Mouse (Mus musculus) adrenal gland, postnatal 36 days (tissue): ENCODE results near the gene Gm49384. TPM values are rescaled to one million over a fixed set of nuclear protein-coding genes. Genes with fewer than 3 reads are reported as not detected.

Experiments
- DNase-seq, 2 experiments: peaks; one replicate each; pipeline ENCODE4 v3.0.0; 2021; ENCODE audit warnings: mixed read lengths in 1 of 2
- total RNA-seq, 2 experiments: library from RNA; stranded (reverse); gene quantifications; 2 replicates each; pipeline ENCODE4 v1.2.3; 2021

Gm49384 gene
- total RNA-seq, 2 experiments from 2014 or later = 4.8 to 5.7 TPM

DNA sequence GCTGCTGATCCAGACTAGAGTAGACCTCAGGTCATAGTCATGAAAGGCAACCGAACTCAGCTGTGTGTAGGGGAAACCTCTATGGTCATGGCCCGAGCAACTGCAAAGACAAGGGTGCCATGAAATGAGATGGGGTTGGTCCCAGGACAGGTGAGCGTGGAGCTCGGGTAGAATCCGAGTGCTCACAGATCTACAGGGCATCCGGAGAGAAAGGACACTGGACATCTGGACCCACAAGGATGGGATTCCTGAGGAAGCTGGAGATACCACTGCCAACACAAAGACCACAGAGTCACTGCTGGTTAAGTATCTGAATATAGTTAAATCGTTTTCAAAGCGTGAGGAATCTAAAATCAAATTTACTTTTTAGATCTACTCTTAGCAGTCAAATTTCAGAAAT lies 3.3 kb upstream of the Gm49384 start:
- DNase-seq = no peak

DNA sequence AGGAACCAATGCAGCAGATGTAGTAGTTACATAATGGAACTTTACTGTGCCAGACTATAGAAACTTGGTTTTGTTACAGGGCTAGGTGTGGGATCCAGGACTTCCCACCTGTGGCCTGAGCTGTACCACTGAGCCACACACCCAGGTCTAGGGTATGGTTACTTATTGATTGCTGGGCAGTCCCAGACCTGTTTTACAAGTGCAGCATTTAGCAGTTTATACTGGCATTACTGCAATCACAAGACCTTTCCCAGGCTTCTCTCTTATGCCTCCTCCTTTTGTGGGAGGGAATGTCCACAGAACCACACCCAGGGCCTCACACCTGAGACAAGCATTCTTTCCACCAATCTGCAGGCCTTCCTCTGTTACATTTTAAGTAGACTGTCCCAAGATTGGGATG lies 5.1 kb downstream of the Gm49384 start:
- DNase-seq = no peak

DNA sequence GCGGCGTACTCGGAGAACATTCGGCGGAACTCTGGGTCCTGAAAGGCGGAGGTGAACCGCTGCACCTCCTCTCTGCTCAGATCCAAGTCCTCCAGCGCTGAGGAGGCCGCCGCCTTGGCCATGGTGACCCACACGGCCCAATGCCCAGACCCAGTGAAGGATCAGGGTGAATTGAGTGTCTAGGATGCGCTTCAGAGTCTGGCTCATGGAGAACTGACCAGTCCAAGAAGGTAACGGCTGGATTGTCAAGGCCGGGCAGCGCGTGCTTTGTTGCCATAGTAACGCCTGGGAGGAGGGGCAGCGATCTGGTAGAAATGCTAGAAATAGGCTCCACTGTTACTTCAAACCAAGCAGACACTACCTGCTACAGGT lies 5.9 kb downstream of the Gm49384 start, which contains the start of gene Dnaaf2:
TSS of gene Dnaaf2 (minus strand) at position 266 of the 372 bp plus-strand sequence.
- DNase-seq = peak; percentile 89

DNA sequence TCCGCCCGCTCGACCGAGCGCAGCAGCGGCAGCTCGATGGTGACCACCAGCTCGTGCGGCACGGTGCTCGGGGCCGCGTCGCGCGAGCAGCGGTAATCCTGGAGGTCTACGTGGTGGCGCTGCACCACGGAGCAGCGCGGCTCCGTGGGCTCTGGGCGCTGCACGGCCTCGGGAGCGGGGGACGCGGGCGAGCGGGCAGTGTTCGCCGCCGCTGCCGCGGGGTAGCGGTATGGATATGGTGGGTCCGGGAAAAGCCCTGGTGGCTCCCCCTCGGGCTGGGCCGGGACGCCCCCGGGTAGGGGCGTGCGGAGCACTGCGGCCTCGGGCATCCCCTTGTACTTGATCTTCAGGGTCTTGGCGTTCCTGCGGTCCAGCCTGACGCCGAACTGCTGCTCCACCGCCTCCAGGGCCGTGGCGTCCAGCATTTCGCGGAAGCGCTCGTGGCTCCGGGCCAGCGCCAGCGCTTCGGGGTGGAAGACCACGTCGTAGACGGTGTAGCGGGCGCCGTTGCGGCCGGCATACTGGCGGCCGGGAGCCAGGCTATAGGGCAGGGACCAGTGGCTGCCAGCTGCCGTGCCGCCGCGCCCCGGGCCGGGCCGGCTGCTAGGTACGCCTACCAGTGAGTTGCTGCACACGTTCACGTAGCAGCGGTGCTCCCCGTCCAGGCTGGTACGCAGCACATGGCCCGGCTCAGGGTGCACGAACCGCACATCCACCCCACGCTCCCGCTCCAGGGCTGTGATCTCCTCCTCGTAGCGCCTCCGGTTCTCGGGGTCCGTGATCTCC lies 6.5 kb downstream of the Gm49384 start:
- peak; percentile 68 to 78 for DNase-seq

DNA sequence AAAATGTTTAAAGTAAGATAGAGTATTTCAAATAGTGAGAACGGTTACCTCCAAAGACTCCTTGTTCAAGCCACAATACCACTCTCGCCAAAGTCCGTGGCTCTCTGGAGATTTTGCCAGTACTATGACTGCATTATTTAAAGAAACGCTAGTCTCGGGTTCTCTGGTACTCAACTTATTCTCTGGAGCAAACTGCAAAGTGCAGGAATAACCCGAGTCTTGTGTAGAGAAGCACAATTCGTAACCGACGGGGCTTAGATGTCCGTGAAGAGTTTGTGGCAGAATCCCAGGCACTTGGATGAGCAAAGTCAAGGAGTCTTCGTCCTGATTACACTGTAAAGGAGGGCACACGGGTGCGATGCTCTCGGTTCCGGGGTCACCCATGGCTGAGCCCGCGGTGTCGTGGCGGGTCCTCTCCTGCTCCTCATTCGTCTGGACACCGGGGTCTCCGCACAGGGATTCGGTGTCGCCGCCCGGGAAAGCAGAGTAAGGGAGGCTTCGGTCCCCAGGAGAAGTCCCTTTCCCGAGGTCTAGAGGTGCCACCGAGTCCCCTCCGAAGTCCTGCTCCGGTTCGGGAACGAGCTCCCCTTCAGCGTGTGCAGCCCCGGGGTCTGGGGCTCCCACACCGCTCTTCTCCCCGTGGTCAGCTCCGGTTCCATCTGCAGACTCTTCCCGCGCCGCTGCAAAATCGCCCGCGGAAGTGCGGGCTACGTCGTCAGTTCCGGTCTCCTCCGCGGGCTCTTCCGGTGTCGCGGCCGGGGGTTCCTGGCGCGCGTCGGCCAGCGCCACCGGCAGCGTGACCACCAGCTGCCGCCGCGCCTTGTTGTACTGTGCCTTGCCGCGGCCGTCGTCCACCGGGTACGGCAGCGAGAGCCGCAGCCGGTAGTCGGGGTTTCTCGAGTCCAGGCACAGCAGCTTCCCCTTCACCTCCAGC lies 7.4 kb downstream of the Gm49384 start, which contains the start of gene Gm49383:
TSS of gene Gm49383 (minus strand) at position 661 of the 934 bp plus-strand sequence.
- peak; percentile 75 to 85 for DNase-seq

DNA sequence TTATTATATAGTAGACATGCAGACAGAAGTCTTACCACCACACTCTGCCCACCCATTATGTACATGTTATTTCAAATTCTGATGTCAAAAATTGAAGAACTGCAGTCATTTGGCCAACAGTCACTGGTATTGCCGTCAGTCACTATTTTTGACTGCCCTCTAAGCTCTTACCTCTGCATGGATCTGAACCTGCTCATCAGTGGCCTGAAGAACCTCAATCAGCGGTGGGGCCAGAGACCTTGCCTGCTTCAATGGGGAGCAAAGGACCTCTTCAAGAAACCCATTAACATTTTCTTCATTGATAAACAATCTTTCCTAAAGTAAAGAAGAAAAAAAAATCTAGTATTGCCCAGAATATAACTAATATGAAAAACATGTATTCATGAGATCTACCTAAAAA lies 11.4 kb downstream of the Gm49384 start:
- no peak for DNase-seq

DNA sequence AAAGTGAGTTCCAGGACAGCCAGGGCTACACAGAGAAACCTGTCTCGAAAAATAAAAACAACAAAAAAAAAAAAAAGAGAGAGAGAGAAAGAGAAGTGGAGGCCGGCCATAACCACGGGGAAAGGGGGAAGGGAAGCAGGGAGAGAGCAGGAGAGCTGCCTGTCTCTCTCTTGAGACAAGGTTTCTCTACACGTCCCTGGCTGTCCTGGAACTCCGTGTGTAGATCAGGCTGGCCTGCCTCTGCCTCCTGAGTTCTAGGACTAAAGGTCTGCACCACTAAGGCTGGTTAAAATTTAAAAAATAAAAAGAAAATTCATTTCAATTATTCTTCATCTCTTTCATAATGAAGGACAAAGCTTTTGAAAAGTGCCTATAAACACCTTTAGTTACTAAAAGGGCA lies 12.7 kb downstream of the Gm49384 start:
- no peak for DNase-seq

DNA sequence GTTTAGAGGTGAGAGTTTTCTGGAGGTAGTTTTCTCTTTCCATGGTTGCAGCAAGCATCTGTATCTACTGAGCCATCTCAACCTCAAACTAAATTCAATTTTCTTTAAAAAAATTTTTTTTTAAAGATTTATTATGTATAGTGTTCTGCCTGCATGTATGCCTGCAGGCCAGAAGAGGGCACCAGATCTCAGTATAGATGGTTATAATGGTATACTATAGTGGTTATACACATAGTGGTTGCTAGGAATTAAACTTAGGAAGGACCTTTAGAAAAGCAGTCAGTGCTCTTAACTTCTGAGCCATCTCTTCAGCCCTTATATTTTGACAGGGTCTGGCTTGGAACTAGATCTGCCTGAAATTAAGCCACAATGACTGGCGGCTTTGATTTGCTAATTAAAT lies 13.5 kb downstream of the Gm49384 start:
- peak in 1 of 2 experiments; percentile 26 for DNase-seq

DNA sequence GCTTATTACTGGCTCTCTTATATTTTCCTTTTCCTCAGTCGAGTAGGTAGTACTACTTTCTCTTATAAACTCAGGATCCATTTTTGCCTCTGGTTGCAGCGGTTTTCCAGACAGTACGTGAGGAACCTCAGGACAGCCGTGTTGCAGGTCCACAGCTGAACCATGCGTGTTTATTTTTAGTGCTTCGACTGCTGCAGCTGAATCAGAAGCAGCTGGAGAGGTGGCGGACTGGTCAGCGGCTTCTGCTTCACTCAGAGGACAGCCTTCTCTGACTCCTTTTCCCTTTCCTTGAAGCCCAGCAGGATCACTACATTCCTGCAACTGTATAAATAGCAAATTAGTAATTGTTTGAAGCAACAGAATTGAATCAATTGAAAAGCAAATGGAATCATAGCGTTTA lies 14.0 kb downstream of the Gm49384 start:
- DNase-seq = no peak

DNA sequence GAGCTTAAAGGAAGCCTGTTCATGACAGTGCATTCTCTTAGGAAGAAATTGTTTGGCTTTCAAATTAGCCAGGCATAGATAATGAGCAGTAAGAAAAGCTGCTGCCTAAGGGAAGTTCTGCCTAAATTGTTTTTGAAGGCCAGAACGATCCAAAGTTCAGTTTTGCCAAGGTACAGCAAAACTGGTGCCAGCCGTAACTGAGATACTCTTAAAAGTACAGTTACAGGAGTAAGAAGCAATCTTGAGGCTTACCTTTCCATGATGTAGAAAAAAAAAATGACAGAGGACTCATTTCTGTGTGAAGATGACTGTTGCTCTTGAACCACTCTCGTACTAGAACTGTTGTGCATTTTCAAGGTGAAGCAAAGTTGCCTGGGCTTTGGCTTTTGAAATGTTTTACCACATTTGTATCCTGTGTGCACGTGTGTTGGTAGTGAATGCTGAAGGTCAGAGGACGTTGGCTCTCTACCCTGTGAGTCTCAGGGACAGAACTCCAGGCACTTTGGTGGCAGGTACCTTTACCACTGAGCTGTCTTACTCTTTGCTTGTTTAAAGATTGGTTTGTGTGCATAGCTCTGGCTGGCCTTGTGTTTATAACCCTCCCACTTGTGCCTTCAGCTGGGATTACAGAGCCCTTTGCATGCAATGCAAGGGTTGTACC lies 17.1 kb downstream of the Gm49384 start:
- peak in 1 of 2 experiments; percentile 46 for DNase-seq

DNA sequence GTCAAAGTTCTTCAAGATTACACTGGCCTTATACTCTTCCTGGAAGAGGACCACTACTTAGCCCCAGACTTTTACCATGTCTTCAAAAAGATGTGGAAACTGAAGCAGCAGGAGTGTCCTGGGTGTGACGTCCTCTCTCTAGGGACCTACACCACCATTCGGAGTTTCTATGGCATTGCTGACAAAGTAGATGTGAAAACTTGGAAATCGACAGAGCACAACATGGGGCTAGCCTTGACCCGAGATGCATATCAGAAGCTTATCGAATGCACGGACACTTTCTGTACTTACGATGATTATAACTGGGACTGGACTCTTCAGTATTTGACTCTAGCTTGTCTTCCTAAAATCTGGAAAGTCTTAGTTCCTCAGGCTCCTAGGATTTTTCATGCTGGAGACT lies 18.7 kb downstream of the Gm49384 start:
- no peak for DNase-seq

DNA sequence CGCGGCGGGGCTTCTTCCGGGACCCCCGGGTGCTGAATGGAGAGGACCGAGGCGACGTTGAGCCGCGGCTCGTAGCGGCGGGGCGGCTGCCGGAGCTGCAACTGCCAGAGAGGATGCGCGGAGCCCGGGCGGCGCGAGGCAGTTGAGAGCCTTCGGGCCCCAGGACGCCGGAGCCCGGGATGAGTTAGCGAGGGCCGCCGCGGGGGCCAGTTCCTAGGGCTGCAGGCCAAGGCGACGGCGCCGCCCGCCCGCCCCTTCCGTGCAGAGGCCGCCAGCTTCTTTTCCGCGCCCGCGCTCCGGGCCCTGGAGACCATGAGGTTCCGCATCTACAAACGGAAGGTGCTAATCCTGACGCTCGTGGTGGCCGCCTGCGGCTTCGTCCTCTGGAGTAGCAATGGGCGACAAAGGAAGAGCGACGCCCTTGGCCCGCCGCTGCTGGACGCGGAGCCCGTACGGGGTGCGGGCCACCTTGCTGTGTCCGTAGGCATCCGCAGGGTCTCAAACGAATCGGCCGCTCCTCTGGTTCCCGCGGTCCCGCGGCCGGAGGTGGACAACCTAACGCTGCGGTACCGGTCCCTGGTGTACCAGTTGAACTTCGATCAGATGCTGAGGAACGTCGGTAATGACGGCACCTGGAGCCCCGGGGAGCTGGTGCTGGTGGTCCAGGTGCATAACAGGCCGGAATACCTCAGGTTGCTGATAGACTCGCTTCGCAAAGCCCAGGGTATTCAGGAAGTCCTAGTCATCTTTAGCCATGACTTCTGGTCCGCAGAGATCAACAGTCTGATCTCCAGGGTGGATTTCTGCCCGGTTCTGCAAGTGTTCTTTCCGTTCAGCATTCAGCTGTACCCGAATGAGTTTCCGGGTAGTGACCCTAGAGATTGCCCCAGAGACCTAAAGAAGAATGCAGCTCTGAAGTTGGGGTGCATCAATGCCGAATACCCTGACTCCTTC lies 19.4 kb downstream of the Gm49384 start:
- DNase-seq = peak; percentile 69 to 75

DNA sequence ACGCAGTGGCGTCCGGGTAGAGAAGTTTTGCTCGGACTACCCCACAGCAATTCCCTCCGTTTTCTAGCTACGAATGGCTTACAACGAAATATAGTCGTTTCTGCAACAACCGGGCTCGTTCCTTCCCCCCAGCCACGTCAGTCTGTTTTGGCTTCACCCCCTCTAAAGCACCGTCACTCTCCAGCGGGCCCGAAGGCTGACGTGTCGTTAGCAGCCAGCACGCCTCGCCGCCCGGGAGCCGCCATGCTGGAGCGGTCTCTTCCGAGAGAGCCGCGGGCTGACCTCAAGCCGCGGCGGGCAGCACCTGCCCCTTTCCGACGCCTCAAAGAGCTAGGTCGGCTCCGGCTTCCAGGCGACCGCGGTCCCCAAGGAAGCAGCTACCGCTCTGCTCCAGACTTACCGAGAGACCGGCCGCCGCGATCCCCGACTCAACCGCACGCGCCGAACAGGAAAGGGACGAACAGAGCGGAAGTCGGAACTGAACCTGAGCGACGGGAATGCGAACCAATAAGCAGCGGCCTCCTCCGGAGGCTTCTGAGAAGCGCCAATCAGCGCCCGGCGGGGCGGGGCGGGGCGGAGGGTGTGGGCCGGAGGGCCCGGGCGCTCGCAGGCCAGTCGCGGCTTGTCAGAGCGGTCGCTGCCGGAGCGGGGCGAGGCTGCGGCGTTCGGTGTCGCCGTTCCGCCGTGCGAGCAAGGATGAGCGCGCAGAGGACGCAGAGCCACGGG lies 20.3 kb downstream of the Gm49384 start, which contains the start of the genes Rpl36al and Mgat2:
TSS of gene Rpl36al (minus strand) at position 501 of the 726 bp plus-strand sequence.
TSS of gene Mgat2 (plus strand) at position 575 of the 726 bp plus-strand sequence.
- peak; percentile 99 to 100 for DNase-seq

DNA sequence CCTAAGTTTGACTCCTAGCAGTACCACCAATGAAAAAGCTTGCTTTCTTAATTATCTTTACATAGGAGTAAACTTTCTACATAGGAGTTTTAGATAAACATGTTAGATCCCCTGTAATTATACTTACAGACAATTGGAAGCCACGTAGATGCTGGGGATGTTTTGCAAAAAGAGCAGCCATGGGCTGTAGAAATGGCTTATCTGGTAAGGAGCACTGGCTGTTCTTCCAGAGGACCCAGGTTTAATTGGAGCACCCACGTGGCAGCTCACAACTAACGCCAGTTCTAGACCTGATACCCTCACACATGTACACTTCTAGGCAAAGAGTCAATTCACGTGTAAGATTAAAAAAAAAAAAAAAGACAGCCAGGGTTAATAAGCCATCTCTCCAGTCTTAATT lies 22.3 kb downstream of the Gm49384 start:
- DNase-seq = no peak

DNA sequence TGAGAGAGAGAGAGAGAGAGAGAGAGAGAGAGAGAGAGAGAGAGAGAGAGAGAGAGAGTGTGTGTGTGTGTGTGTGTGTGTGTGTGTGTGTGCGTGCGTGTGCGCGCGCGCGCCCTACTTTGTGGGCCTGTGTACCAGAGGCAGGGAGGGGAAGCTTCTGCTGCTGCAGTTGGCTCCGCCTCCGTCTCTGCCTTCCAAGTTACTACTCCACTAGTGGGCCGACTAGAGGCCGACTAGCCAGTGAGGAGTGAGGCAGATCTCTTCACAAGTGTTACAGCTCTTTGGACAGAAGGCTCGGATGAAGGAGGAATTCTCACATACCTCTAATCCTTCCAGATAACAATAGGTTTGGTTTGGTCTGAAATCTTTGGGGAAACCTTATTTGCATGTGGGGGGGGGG lies 24.7 kb downstream of the Gm49384 start:
- DNase-seq = no peak

DNA sequence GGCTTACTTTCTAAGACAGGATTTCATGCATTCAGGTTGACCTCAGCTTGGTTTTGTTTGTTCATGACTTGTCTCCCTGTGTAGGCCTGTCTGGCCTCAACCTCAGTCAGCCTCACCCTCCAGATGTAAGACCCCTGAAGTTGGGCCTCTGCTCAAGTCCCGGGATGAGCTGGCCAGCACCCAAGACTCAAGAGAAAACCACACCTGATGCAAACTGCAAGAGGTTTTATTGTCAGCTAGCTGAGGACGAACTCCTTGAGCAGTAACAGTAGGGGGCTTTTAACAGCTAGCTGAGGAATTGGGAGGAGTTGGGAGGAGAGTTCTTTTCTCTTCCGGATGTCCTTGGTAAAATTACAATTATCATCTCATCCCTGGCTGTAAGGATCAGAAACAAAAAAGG lies 26.5 kb downstream of the Gm49384 start:
- DNase-seq = no peak

DNA sequence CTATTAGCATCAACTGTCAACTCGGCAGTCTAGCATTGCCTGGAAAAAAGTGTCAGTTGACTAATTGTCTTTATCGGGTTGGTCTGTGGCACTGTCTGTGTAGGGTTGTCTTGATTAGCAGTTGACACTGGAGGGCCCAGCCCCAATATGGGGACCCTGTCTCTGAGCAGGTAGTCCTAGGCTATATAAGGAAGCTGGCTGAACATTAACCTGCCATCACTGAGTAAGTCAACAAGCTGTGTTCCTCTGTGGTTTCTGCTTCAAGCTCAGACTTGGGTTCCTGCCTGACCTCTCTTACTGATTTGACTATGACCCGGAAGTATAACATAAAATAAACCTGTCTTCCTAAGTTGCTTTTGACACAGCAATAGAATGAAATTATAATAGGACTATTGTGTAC lies 28.1 kb downstream of the Gm49384 start:
- no peak for DNase-seq

DNA sequence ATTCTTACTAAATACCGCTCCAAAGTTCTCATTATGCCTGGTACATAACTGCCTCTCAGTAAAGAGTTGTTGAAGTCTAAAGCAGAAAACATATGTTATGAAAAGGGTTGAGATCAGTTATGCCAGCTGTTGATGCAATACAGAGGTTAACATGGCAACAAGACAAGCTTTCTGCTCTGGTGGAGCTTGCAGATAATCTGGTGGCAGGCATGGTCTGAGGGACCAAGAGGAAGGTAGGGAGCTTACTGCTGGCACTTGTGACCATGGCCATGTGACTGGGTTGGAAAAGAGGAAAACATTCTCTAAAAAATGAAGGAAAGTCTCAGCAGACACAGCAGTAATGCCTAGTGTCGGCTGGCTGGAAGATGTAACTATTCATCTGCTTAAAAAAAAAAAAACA lies 32.8 kb downstream of the Gm49384 start:
- no peak for DNase-seq

DNA sequence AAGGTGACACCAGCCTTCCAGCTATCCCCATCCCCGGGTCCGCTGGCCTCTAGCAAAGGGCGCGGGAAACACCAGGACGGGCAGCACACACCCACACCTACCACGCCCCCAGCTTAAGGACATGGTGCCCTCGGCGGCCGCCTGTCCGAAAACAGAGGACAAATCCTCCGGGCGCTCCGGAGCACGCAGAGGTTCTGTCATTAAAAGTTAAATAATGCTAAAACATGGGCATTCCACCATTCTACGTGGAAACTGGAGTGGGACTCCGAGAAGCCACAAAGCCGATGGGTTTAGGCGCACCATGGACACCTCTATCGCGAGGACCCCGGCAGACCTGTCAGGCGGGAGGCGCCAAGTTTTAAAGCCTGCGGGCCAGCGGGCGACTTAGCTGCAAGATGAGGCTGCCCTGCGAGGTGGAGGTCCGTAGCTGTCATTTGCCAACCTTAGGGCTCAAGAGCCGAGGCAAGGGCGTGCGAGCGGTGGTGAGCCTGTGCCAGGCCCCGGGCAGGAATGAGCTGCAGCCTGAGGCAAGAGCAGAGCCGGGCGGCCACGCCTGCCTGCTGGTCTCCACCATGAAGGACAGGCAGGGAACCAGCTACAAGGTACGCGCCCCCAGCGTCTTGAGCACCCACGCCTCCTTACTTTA lies 35.5 kb downstream of the Gm49384 start, which contains the start of gene Lrr1:
TSS of gene Lrr1 (plus strand) at position 354 of the 646 bp plus-strand sequence.
- DNase-seq = peak; percentile 87 to 90
